28 mouse cellular contexts compared by ENCODE assay signal in the genomic region with DNA sequence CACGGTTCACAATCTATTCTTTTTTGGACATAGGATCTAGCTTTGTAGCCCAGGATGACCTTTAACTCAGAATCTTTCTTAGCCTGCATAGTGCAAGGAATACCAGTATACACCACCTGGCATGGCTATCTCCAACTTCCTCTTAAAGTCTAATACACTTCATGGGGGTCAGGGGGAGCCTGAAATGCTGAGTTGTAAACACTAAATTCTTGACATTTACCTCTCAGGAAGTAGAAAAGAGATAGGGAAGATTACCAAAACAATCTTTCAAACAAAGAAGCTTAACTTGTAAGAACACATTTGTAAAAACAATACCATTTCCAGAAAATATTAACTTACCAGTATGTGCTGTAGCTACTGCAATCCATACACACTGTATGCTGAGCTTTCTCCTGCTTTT. TPM values are rescaled to one million over a fixed set of nuclear protein-coding genes. Genes with fewer than 3 reads are reported as not detected.
DNase-seq lines count a peak whose midpoint lies in the region; ATAC-seq and TF ChIP-seq lines count a peak whose summit lies in the region.
"Had no signal": no experiment of that assay in that cellular context is flagged by ENCODE, and none has a peak within 500 bp of the region (broad histone marks: within the 10 kb centered on the region; RNA-seq: fewer than 3 reads in every experiment).

No protein-coding gene starts in this region.

- TF ChIP-seq CTCF in kidney, adult 2 months (conservative IDR thresholded peaks at IDR 0.05; ENCODE audit: insufficient read depth, insufficient read length, low read depth, low read length), result no peak

- no peak overlapping the region for H3K4me3 ChIP-seq in kidney, adult 2 months (ENCODE audit: insufficient read depth, low read depth, low read length)
- H3K4me3 ChIP-seq: embryonic facial prominence, embryonic 10.5 days; embryonic facial prominence, embryonic 13.5 days; erythroblast, embryonic 14.5 days; forebrain, embryonic 12.5 days; forebrain, embryonic 15.5 days; heart, embryonic 12.5 days; heart, embryonic 15.5 days had no signal

- no peaks in the 10 kb centered on the region for H3K27me3 ChIP-seq in kidney, adult 2 months (replicated peaks; ENCODE audit: control insufficient read depth, insufficient read depth, low read length)
- H3K27me3 ChIP-seq: embryonic facial prominence, embryonic 13.5 days; forebrain, embryonic 12.5 days; forebrain, embryonic 15.5 days; heart, embryonic 12.5 days; heart, embryonic 15.5 days had no signal

- peak; percentile 40; the same call in 1 of the 2 replicates for ATAC-seq in common myeloid progenitor, adult 5-6 weeks (replicated peaks; ENCODE audit: low read depth, poor library complexity, severe bottlenecking)
- ATAC-seq: forebrain, embryonic 15.5 days; hindbrain, postnatal 0 days; inflammation-experienced regulatory T-cells, adult 6 months; intestine, embryonic 16.5 days had no signal

- no peak for DNase-seq in kidney, adult 2 months
- DNase-seq in kidney, postnatal 10 days, result no peak
- DNase-seq in A20 (ENCODE audit: low read depth, low spot score), result peak; percentile 30
- no peak for DNase-seq in layer of hippocampus, postnatal 25 days (ENCODE audit: extremely low spot score in 1 of 2, low spot score in 1 of 2)
- DNase-seq in spleen, postnatal 4 days (ENCODE audit: low spot score in 2 of 2), result no peak
- no peak for DNase-seq in cerebellum, adult 8-10 months
- DNase-seq: adrenal gland, adult 2 months; adrenal gland, postnatal 14 days; cerebellum, adult 11-12 months; cerebellum, adult 9-10 months; cerebellum, postnatal 14 days; embryo, embryonic 11 days; gastrocnemius, postnatal 25 days; heart, adult 18-20 months; heart, postnatal 10 days; heart, postnatal 36 days had no signal

- peaks cover 33% of the 10 kb centered on the region for H3K4me1 ChIP-seq in kidney, adult 2 months (ENCODE audit: control insufficient read depth, insufficient read depth, low read length)
- H3K4me1 ChIP-seq: embryonic facial prominence, embryonic 10.5 days had no signal

- H3K36me3 ChIP-seq in kidney, adult 2 months (ENCODE audit: control insufficient read depth, insufficient read depth, low read length), result no peaks in the 10 kb centered on the region
- H3K36me3 ChIP-seq: embryonic facial prominence, embryonic 13.5 days; forebrain, embryonic 12.5 days; forebrain, embryonic 15.5 days; heart, embryonic 12.5 days; heart, embryonic 15.5 days had no signal

- H3K27ac ChIP-seq in kidney, adult 2 months (ENCODE audit: insufficient read depth, low read depth, low read length), result peak overlapping the region; percentile 38; the same call in 1 of the 2 replicates
- H3K27ac ChIP-seq: embryonic facial prominence, embryonic 10.5 days; embryonic facial prominence, embryonic 13.5 days; forebrain, embryonic 12.5 days; forebrain, embryonic 15.5 days; heart, embryonic 15.5 days; hindbrain, embryonic 14.5 days; hindbrain, postnatal 0 days had no signal

- WGBS in kidney, adult 2 months, result 81% methylated on average over 1 of the region's 1 CpGs

- no peak for TF ChIP-seq POLR2A in kidney, adult 2 months (IDR thresholded peaks at IDR 0.05; ENCODE audit: low read depth, low read length)

RNA-seq across cellular contexts. Expression of a gene that starts 30.7 kb away (rescaled TPM):
- polyA plus RNA-seq in kidney, adult 2 months (2012; rRNA removed), result 25.1 and 29.6 TPM in 2 replicates
- total RNA-seq in common myeloid progenitor, adult 5-6 weeks (2017), result 54.7 and 81.8 TPM in 2 replicates
- 10 to 100 TPM; 37.6 to 38.6 TPM for total RNA-seq in layer of hippocampus, postnatal 25 days (2021)

RNA-seq across cellular contexts. Expression of a gene that starts 47.8 kb away (rescaled TPM):
- 0.74 and 1.6 TPM in 2 replicates for polyA plus RNA-seq in kidney, adult 2 months (2012; rRNA removed)
- 0.39 and 0.82 TPM in 2 replicates for total RNA-seq in common myeloid progenitor, adult 5-6 weeks (2017)
- total RNA-seq in layer of hippocampus, postnatal 25 days (2021), result under 1 TPM; 0.23 to 0.25 TPM
